Mouse (Mus musculus) urinary bladder, adult 2 months (tissue): ENCODE measurements around the gene Dbp. TPM values are rescaled to one million over a fixed set of nuclear protein-coding genes. Genes with fewer than 3 reads are reported as not detected.

Experiments
- DNase-seq: peaks from one replicate; pipeline ENCODE4 v3.0.0; 2022; ENCODE audit warnings: low spot score
- polyA plus RNA-seq: library from polyadenylated mRNA; depleted of rRNA; stranded (reverse); fragments of >200 nt; gene quantifications from 2 replicates; pipeline ENCODE4 v1.2.3, GENCODE M21; 2012

Gene Dbp
- polyA plus RNA-seq, 1 experiment: 335 TPM

DNA sequence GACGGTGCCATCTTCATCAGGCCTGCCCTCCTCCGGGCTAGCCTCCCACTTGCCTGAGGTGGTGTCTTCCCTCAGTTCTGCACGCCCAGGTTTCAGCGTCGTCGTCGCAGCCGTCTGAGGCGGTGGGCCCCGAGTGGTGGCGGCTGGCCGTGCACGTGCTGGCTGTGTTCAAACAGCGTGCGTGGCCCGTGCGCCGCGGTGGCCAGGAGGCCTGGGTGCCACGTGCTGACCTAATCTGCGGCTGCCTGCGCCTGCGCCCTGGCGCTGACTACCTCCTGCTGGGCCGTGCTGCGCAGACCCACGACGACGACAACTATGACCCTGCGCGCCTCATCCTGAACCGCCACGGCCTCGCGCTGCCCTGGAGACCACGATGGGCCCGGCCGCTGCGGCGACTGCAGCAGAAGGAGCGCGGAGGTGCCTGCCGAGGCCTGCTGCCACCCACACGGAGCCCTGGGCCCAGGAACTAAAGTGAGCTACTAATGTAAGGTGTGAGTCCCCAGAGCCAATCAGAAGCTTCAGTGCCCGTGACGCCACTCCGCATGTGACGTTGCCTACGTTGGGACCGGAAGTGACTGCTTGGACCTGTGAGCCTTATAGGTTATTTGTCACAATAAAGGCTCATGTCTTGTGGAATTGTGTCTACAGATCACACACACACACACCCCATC lies 10.8 kb upstream of the Dbp start, which contains the start of gene Sec1:
Gene Sec1 (minus strand): TSS at position 482 of the 671 bp plus-strand sequence.
- no peak for DNase-seq

DNA sequence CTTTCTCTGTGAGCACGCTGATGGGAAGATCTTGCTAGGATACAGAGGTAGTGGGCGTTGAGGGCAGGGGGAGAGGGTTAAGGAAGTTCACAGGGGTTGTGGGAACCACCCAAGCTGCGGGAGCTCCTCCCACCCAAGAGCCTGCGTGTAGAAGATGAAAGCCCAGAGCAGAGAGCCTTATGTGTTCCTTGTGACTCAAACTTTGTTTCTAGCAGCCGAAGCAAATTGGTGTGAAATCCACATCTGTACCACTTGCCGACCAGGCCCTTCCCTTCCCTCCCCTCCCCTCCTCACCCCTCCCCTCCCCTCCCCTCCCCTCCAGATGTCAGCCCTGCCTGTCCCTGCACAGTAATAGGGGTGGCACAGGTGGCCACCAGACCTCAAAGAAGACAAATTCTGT lies 9.8 kb upstream of the Dbp start:
- DNase-seq: no peak

DNA sequence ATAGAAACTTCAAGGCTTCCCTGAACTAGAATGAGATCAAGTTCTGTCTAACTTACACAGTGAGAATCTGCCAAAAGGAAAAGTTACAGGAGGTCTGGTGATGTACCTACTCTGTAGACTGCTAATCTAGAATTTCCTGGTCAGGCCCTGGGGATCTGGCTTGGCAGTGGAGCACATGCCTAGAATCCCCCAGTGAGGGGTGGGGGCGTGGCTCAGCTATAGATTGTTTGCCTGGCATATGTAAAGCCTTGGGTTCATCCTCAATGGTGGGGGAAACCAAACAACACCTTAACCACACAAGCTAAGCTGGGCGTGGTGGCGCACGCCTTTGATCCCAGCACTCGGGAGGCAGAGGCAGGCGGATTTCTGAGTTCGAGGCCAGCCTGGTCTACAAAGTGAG lies 7.0 kb upstream of the Dbp start:
- DNase-seq: no peak

DNA sequence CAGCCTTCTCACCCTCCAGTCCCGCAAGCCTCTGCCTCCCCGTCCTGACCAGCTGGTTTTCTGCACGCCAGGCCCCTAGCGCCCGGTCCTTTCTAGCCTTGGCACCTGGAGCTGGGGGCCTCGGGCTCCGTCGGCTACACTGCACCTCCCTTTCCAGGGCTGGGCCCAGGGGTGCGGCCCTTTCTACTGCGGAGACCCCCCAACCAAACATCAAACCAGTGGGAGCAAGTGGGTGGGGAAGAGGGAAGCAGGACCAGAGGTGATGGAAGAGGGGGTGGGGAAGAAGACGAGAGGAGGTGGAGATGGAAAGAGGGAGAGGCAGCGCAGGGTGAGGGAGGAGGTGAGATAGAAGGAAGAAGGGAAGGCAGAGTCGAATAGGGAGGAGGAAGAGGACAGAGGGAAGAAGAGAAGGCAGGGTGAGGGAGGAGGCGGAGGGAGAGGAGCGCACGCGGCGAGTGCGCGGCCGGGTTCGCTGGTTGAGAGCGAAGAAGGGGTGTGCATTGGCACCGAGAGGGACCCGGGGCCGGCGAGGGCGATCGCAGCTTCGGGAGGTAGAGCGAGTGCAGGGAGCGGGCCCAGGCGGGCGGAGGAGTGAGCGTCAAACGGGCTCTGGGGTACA lies 5.3 kb upstream of the Dbp start, which contains the start of gene Car11:
Gene Car11 (plus strand): TSS at position 321 of the 619 bp plus-strand sequence.
- no peak for DNase-seq

DNA sequence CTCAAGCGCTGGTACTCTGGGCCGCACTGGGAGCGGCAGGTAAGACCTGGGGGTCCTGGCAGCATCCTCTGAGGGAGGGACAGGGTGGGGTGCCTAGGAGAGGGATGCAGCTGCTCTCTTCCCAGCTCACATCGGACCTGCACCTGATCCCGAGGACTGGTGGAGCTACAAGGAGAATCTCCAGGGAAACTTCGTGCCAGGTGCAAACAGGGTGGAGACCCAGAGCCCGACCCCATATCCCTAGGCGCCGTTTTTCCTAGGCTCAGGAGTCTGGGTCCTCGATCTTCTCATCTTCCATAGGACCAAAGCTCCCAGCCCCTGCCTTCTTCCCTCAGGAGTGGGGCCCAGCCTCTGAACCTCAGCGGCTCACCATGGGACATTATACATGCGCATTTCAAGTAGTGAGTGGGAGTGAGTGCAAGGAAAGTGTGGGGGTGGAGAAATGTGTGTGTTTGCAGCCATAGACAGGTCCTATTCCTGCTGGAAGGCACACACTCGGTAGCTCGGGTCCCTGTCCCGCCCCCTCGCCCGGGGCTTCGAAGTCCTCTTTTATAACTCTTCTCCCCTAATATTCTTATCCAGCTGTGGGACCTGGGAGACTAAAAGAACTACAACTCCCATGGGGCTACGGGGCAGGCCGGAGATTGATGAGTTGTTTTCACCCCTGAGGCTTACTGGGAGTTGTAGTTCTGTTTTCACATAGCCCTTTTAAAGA lies 4.4 kb upstream of the Dbp start:
- no peak for DNase-seq

DNA sequence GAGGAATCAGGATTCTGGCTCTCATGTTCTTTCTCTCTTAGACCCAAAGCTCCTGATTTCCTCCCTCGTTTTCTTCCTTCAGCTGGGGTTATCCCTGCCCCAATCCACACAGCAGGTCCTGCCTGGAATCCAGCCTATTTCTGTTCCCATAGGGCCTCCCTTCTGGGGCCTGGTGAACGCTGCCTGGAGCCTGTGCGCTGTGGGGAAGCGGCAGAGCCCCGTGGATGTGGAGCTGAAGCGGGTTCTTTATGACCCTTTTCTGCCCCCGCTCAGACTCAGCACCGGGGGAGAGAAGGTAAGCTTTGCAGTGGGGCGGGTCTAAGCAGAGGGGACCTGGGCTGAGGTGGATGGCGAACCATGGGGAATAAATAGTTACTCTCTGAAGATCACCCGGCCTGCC lies 3.8 kb upstream of the Dbp start:
- no peak for DNase-seq

DNA sequence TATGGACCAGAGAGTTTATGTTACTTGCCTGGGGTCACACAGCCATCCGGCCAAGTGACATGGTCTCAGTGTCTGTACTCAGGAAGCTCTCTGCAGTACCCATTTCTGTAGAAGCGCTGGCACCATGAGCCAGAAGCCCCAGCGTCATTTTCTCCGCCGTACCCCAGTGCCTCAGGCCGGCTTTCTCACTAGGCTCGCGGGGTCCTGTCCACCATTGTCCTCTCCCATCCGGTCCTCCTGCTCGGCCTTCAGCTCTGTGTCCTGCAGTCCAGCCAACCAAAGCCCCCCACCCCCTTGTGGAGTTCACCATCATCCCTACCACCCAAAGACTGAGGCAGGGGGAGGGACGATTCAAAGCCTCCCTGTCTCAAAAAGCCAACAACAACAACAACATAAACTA lies 3.3 kb upstream of the Dbp start:
- DNase-seq: no peak

DNA sequence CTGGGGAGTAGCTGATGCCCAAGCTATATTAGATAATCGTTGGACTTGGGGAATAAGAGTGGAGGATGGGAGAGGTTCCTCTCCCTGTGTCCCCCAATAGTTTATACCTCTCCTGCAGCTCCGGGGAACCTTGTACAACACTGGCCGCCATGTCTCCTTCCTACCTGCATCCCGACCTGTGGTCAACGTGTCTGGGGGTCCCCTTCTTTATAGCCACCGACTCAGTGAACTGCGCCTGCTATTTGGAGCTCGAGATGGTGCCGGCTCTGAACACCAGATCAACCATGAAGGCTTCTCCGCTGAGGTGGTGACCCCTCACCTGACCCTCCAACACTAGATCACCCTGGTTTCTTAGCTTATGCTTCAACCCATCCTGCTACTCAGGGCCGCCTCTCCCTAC lies 2.6 kb upstream of the Dbp start:
- DNase-seq: no peak

DNA sequence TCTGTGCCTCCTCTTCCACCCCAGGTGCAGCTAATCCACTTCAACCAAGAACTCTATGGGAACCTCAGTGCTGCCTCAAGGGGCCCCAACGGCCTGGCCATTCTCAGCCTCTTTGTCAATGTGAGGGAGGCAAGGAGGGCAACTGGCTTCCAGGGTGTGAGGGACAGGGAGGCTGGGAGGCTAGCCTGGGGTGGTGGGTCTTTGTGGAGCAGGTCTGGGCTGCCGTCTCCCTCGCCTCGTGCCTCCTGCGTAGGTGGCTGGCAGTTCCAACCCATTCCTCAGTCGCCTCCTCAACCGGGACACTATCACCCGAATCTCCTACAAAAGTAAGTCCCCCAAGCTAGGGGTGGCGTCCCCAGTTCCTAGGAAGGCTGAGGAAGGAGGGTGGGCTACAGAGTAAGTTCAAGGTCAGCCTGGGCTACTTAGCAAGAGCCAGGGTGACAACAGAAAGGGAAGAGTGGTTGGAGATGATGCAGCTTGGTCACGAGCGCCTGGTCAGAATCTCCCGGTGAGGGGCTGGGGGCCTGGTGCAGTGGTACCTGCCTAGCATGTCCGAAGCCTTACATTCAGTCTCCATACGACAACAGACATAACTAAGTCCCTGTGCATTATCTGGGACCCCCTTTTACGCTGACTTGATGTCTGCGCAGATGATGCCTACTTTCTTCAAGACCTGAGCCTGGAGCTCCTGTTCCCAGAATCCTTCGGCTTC lies 1.9 kb upstream of the Dbp start:
- DNase-seq: no peak

DNA sequence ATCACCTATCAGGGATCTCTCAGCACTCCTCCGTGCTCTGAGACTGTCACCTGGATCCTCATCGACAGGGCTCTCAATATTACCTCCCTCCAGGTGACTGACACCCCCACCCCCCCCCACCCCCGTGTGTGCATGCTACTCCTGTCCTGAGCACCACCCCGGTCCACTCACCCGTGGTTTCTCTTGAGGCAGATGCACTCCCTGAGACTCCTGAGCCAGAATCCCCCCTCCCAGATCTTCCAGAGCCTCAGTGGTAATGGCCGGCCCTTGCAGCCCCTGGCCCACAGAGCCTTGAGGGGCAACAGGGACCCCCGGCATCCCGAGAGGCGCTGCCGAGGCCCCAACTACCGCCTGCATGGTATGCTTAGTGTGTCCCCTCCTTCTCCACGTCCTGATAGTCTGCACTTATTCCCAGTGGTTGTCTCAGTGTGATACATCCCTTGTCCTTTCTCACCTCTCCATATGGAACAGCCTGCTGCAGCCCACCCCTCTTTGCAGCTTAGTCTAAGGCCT lies 1.3 kb upstream of the Dbp start:
- DNase-seq: no peak

DNA sequence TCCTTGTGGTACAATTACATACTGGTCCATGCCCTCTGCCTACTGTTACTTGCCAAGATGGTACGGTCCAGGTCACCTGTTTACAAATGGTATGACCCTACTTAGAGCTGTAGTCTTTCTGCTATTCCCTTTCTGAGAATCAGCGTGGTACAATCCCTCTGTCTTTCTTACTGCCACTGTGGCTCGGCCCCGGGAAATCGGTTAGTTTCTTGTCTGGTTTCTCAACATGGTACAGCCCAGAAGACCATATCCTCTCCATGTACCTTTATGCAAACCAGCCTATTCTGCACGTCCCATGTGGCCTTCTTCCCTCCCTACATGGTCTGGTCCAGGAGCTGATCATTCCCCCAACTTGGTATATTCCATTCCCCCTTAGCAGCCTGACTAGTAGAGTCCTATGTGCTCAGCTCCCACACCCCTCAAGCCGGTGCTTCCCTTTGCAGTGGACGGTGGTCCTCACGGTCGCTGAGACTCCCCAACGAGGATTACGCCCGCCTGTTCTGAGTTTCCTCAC lies 785 bp upstream of the Dbp start:
- no peak for DNase-seq

DNA sequence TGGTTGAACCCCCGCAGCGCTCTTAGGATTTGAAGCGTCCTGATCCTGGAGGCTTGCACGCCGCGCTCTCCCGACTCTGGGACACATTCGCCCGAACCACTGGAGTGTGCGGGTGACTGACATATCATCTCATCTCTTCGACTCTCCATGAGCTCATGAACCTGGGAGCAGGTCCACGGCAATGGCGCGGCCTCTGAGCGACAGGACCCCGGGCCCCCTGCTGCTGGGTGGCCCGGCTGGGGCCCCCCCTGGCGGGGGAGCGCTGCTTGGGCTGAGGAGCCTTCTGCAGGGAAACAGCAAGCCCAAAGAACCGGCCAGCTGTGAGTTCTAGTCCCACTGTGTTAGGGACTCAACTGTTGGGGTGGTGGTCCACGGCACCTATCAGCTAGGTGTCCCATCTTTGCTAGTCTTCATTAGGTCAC lies 566 bp downstream of the Dbp start:
- no peak for DNase-seq

DNA sequence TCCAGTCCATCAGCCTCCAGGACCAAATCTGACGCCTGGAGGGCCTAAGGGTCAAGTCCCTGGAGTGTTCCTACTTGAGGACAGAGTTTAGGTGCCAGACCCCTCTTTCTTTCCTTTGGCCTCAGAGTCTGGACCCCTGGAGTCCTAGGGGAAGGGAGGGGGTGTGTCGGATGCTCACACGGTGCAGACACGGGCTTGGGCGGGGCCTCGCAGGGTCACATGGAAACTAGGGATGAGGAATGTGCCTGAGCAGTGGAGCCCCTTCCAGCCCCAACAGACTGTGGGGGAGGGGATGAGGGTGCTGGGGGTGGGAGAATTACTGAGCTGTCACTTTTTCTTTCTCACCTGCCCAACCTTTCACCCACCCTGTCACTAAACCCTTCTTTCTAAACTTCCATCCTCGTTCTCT lies 989 bp downstream of the Dbp start:
- DNase-seq: no peak

DNA sequence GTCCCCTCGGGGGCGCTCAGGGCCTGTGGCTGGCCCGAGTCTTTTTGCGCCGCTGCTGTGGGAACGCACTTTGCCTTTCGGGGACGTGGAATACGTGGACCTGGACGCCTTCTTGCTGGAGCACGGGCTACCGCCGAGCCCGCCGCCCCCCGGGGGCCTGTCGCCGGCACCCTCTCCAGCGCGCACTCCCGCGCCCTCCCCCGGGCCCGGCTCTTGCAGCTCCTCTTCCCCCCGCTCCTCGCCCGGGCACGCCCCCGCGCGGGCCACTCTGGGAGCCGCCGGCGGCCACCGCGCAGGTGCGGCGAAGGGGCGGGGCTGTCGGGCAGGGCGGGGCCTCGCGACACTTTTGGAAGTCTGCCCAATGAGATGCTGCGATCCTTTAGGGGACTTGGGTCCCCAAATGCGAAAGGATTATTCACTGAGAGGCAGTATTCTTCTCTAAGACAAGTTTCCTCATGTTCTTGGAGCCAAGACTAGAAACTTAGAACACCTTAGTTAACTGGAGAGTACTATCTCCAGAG lies 1.9 kb downstream of the Dbp start:
- DNase-seq: peak; percentile 91

DNA sequence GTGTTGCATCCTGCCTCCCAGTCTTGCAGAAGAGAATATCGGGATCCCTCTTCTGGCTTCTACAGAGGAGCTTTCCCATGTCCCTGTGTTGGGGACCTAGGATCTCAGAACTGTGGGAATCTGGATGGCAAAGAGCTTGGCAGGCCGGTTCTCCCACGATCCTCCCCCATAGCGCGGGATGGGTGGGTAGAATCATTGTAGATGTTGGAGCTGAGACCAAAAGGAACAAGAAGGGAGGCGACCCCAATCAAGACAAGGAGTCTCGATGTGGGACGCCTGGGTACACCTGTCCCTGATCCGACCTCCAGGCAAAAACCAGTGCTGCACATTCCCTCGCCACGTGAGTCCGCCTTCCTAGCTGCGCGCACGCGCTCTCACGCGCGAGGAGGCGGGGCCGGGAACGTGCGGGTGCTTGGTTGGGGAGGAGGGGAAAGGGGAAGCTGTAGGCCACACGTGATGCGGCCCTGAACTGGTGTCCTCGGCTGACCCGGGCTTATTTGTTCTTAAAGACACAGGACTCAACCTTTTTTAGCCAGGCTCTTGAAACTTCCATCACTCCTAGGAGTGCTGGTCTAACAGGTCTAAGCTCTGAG lies 2.6 kb downstream of the Dbp start:
- DNase-seq: peak; percentile 97

DNA sequence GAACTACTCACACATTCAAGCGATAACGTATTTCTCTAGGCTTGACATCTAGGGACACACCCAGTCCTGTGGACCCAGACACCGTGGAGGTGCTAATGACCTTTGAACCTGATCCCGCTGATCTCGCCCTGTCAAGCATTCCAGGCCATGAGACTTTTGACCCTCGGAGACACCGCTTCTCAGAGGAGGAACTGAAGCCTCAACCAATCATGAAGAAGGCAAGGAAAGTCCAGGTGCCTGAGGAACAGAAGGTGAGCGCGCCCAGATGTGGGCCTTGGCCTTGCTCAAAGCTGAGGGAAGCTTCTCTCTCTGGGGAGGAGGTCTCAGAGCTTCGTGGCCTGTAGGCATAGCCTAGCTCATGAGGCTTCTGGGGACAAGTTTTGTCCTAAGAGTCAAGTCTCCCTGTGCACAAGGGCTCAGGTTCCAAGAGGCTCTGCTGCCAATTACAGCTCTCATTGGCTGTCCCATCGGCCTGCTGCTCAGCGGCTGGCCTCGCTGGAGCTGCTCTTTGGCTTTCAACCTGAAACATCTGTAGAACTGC lies 3.4 kb downstream of the Dbp start:
- DNase-seq: no peak

DNA sequence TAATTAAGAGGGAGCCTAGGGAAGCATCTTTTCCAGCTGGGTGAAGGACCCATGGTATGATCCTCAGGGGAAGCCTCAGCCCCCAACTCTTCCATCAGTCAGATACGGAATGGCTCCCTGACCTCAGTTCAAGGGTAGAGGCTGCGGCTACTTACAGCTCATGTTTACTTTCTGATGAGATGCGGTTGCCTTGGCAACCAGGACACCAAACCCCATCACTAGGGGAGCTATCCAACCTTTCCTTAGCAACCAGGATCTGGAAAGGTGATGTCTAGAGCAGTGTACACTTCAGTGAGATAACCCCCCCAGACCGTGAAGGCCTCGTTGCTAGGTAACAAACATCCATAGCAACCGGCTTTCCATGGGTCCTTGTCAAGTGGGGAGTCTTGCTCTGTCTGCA lies 4.1 kb downstream of the Dbp start:
- DNase-seq: no peak

DNA sequence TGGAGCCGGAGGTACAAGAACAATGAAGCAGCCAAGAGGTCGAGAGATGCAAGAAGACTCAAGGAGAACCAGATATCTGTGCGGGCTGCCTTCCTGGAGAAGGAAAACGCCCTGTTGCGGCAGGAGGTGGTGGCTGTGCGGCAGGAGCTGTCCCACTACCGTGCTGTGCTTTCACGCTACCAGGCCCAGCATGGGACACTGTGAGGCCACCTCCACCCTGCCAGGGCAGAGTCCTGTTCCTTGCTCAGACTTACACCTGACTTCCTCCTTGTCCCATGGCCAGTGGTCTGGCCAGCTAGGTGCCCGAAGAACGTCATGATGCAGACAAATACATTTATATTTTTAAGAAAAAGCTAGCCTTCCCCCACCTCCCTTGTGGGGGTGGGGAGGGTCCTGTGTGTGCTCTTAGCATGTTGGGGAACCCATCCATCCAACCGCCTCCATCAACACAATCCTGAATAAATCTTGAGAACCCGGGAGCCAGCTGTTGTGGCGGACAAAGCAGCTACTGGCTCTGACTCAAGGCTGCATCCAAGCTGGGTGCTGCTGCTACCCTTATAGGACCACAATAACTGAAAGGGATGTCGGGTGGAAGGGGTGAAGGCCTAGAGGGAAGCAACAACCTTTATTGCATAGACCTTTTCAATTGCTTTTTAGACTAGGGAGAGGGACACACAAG lies 4.9 kb downstream of the Dbp start:
- no peak for DNase-seq

DNA sequence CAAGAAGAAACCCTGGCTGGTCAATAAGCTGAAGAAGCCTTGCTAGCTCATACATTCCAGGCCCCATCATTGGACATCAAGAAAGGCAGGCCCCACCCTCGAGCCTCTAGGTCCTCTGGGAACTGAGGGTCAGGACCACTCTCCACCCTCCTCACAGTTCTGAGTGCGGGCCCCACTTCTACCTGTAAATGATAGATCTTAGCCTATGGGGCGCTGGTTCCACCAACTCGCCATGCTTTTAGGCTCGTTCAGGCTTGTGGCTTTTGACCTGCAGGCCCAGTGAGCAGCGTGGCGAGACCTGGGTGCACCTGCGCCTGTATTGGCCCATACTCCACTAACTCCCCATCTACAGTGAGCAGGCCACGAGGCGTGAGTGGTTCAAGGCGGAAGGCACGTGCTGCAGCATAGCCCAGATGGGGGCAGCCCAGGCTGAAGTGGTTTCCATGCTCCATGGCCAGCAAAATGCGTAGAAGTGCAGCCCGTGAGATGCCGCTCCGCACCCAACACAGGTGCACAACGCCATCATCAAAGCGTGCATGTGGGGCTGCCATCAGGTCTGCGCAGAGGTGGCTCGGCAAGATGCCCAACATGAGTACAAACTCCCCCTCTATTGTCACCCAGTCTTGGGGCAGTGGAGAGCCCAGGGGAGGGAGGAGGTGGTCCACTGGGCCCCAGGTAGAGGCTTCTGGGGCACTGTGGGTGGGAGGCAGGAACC lies 5.7 kb downstream of the Dbp start:
- no peak for DNase-seq
